ENCODE assay signal across 9 mouse cellular contexts in genomic region chr10:95475923-95476322, GRCm38 (mm10). TPM values are rescaled to one million over a fixed set of nuclear protein-coding genes. Genes with fewer than 3 reads are reported as not detected.
DNase-seq lines count a peak whose midpoint lies in the region; ATAC-seq and TF ChIP-seq lines count a peak whose summit lies in the region.
"Had no signal": no experiment of that assay in that cellular context is flagged by ENCODE, and none has a peak within 500 bp of the region (broad histone marks: within the 10 kb centered on the region; RNA-seq: fewer than 3 reads in every experiment).

No protein-coding gene starts in this region.

- TF ChIP-seq EP300 in heart, adult 2 months (IDR thresholded peaks at IDR 0.05; ENCODE audit: insufficient read depth, low read depth, low read length) = peak; percentile 80; the same call in 1 of the 2 replicates

- H3K79me2 ChIP-seq in heart, adult 2 months (replicated peaks; ENCODE audit: control insufficient read depth, insufficient read depth, low read length) = no peaks in the 10 kb centered on the region

- ATAC-seq in neural tube, embryonic 15.5 days (ENCODE audit: low FRiP score) = peak; percentile 84

- no peak overlapping the region for H3K4me3 ChIP-seq in heart, adult 2 months
- H3K4me3 ChIP-seq in neural tube, embryonic 15.5 days (replicated peaks) = no peak overlapping the region
- H3K4me3 ChIP-seq: heart, embryonic 13.5 days had no signal

- H3K4me1 ChIP-seq in heart, adult 2 months (ENCODE audit: control insufficient read depth, insufficient read depth, low read length) = no peaks in the 10 kb centered on the region
- no peaks in the 10 kb centered on the region for H3K4me1 ChIP-seq in neural tube, embryonic 15.5 days
- H3K4me1 ChIP-seq: heart, embryonic 13.5 days had no signal

- H3K9ac ChIP-seq in heart, adult 2 months (ENCODE audit: low read depth, low read length) = no peak overlapping the region
- H3K9ac ChIP-seq in neural tube, embryonic 15.5 days (replicated peaks) = no peak overlapping the region
- H3K9ac ChIP-seq: heart, embryonic 13.5 days had no signal

- no peaks in the 10 kb centered on the region for H3K27me3 ChIP-seq in heart, adult 2 months (ENCODE audit: control insufficient read depth, insufficient read depth, low read length)
- H3K27me3 ChIP-seq in neural tube, embryonic 15.5 days (replicated peaks) = no peaks in the 10 kb centered on the region
- H3K27me3 ChIP-seq: heart, embryonic 13.5 days had no signal

- no peak overlapping the region for H3K27ac ChIP-seq in heart, adult 2 months
- H3K27ac ChIP-seq in neural tube, embryonic 15.5 days (replicated peaks) = no peak overlapping the region
- H3K27ac ChIP-seq: heart, embryonic 13.5 days had no signal

- no peak for TF ChIP-seq POLR2A in heart, adult 2 months (IDR thresholded peaks at IDR 0.05; ENCODE audit: insufficient read depth, low read depth, low read length)

- H3K4me2 ChIP-seq in neural tube, embryonic 15.5 days = no peak overlapping the region
- H3K4me2 ChIP-seq: heart, embryonic 13.5 days had no signal

- TF ChIP-seq CTCF in heart, adult 2 months (IDR thresholded peaks at IDR 0.05) = peak; percentile 98; the same call in 1 of the 2 replicates

- intact Hi-C loops in heart, adult 2 months (cut with DNase I) = loop anchor here (1.0 to 5.0 kb wide), 6 partner anchors 58 to 854 kb away; no protein-coding TSS in a partner anchor

- WGBS in heart, adult 2 months = 8% methylated on average over 10 of the region's 10 CpGs
- 12% methylated on average over 10 of the region's 10 CpGs for WGBS in neural tube, embryonic 15.5 days

- DNase-seq in CD4-positive, CD25-positive, alpha-beta regulatory T cell, adult 2 months (ENCODE audit: low read depth, low spot score) = peak; percentile 91
- peak; percentile 92 for DNase-seq in adrenal gland, postnatal 14 days
- DNase-seq in embryo, embryonic 9.5 days (ENCODE audit: extremely low spot score) = peak; percentile 81
- peak; percentile 76 to 87 for DNase-seq in heart, adult 2 months
- peak; percentile 79 to 84 for DNase-seq in kidney, postnatal 25 days
- DNase-seq in lung, adult 18-20 months = peak; percentile 83 to 87
- peak; percentile 93 for DNase-seq in testis, postnatal 10 days (ENCODE audit: low spot score)

- no peaks in the 10 kb centered on the region for H3K9me3 ChIP-seq in neural tube, embryonic 15.5 days (replicated peaks)
- H3K9me3 ChIP-seq: heart, embryonic 13.5 days had no signal

- H3K36me3 ChIP-seq in heart, adult 2 months (ENCODE audit: control insufficient read depth, insufficient read depth, low read length) = no peaks in the 10 kb centered on the region
- peaks cover 11% of the 10 kb centered on the region; the same call in 1 of the 2 replicates for H3K36me3 ChIP-seq in neural tube, embryonic 15.5 days

RNA-seq across cellular contexts. Expression of gene Mrpl42, which starts 25.8 kb away (rescaled TPM):
- total RNA-seq in adrenal gland, postnatal 14 days (2021) = 178 and 191 TPM in 2 replicates
- total RNA-seq in heart, adult 2 months (2021) = 100 to 1,000 TPM; 426 to 448 TPM
- 684 and 1,165 TPM in 2 replicates for polyA plus RNA-seq in heart, adult 2 months (2012; rRNA removed)
- polyA plus RNA-seq in neural tube, embryonic 15.5 days (2015; fragmentation: Nextera tagmentation; extraction: Ambion mirVana) = 286 and 296 TPM in 2 replicates

RNA-seq across cellular contexts. Expression of gene Ube2n, which starts 39.0 kb away (rescaled TPM):
- total RNA-seq in adrenal gland, postnatal 14 days (2021) = 133 and 134 TPM in 2 replicates
- total RNA-seq in heart, adult 2 months (2021) = 10 to 100 TPM; 89.5 to 89.7 TPM
- polyA plus RNA-seq in heart, adult 2 months (2012; rRNA removed) = 48.8 and 98.2 TPM in 2 replicates
- 358 and 359 TPM in 2 replicates for polyA plus RNA-seq in neural tube, embryonic 15.5 days (2015; fragmentation: Nextera tagmentation; extraction: Ambion mirVana)

RNA-seq across cellular contexts. Expression of gene Socs2, which starts 58.9 kb away (rescaled TPM):
- 18.2 and 24.5 TPM in 2 replicates for total RNA-seq in adrenal gland, postnatal 14 days (2021)
- total RNA-seq in heart, adult 2 months (2021) = 10 to 100 TPM; 49.9 to 62.4 TPM
- polyA plus RNA-seq in heart, adult 2 months (2012; rRNA removed) = 30.5 and 37.7 TPM in 2 replicates
- 106 and 126 TPM in 2 replicates for polyA plus RNA-seq in neural tube, embryonic 15.5 days (2015; fragmentation: Nextera tagmentation; extraction: Ambion mirVana)
